Mouse (Mus musculus): ENCODE results near the gene Daglb.
A peak's percentile ranks its signal among the peaks of the same experiment; 100 is the strongest.

Gene Daglb

GRCm38 (mm10) chr5:143518045-143518591, 53.7 kb downstream of the Daglb start:
- DNase-seq (ENCODE audit: low read depth, low spot score), result no peak

DNA sequence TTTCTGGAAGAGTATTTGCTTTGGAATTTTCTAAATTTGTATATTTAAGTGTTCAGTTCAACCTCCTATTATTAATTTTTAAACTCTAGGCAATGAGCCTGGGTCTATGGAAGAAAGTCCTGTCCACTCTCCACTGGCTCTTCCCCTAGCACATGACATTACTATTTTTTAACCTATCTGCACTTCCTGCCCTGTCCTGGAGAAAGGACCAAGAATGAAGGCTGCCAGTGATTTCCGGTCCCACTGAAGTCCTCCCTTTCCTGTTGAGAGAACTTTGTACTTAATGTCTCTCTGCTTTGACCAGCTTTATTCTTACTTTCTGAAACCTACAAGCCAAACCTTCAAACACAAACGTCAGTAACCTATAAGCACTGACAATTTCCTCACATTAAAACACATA, 56.0 kb downstream of the Daglb start:
- DNase-seq (ENCODE audit: low read depth, low spot score), result no peak

- DNase-seq (ENCODE audit: low read depth, low spot score), result no peak
These were observed 58.5 kb downstream of the Daglb start for GRCm38 (mm10) chr5:143522882-143523281.

DNA sequence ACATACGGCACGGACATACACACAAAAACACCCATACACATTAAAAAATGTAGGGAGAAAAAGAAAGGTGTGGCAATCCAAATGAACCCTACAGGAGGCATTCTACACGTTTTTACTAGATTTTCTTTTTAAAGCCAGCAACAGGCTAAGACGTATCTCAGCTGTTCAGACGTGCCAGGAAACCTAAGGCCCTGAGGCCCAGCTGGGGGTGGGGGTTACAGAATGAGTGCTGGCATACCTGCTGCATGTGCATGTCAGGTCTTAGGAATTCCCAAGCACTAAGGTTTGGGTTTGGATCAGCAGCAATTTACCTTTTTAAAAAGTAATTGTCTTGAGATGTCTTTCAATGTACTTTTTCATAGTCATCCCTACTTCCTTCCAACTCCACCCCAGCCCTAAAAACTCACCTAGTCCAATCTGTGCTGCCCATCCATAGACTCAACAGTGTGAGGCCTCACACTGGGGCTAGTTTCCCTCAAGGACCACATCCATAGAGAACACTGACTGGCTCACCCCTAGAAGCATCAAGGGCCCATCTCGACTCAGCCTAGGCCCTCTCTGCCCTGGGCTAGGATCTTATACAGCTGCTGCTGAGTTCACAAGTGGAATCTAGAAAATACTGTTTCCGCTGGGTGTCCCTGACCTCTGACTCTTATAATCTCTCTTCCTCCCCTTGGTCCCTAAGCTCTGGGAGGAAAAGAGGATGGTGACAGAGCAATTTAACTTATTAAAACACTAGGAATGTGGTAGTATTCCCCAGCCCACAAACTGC, 61.3 kb downstream of the Daglb start:
- no peak for DNase-seq (ENCODE audit: low read depth, low spot score)

DNA sequence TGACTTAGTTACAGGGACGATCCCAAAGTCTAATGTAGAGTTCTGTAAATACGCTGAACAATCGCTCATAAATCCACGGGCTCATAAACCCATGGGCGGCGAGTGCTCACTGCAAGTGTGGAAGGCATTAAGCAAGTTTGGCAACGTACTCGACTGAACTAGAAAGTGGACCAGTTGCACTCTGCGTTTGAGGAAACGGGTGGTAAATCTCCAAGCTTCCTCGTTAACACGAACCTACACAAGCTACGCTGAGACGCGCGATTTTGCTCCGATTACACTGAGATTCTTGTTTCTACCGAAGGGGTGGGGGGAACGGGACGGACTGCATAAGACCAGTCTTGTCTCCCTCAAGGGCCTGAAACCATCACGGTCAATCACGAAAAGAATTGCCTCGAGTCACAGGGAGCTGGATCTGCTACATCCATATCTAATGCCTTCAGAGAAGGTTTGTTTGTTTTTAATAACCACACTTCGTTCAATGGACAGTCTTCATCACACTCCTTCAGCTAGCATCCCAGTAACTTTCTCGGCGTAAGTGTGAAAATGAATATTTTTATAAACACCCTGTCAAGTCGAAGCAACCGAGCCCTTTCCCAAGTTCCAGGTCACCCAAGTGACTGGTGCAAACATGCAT, 62.4 kb downstream of the Daglb start:
- peak; percentile 42 for DNase-seq (ENCODE audit: low read depth, low spot score)

GRCm38 (mm10) chr5:143527486-143528307, 63.3 kb downstream of the Daglb start, which contains the start of gene Rac1:
Gene Rac1 (minus strand): TSS chr5:143528036.
- peak; percentile 90 for DNase-seq (ENCODE audit: low read depth, low spot score)

GRCm38 (mm10) chr5:143528308-143528683, 63.9 kb downstream of the Daglb start:
- peak; percentile 52 for DNase-seq (ENCODE audit: low read depth, low spot score)

DNA sequence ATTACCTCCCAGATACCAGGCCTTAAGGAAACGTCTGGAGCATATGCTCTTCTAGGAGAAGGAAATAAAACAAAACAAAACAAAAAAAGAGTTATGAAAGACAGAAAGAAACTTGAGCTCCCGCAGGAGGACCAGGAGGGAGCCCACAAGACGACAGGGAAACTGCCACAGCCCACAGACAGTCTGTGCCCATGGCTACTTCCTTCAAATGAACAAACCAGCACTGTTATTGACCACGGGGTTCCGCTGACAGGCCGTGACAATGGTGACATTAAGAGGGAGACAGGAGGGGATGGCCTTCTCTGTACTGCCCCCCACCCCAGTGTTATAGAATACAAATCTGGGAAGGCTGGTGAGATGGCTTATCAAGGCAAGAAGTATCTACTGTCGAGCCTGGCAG, 66.3 kb downstream of the Daglb start:
- DNase-seq (ENCODE audit: low read depth, low spot score), result no peak

DNA sequence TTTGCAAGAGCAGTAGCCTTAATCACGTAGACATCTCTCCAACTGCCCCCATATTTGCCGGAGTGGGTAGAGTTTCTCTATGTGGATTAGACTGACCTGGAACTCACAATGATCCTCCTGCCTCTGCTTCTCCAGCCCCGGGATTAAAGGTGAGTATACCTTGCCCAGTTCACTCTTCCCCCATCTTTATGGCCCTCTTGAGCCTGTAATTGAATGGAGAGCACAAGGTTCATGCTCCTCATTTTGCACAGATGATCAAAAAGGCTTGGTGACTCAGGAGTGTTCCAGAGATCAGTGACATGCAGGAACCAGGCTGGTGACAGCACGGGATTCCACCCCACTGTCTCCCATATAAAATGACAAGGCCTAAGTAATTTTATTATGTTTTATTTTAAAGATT, 70.5 kb downstream of the Daglb start:
- DNase-seq (ENCODE audit: low read depth, low spot score), result no peak

DNA sequence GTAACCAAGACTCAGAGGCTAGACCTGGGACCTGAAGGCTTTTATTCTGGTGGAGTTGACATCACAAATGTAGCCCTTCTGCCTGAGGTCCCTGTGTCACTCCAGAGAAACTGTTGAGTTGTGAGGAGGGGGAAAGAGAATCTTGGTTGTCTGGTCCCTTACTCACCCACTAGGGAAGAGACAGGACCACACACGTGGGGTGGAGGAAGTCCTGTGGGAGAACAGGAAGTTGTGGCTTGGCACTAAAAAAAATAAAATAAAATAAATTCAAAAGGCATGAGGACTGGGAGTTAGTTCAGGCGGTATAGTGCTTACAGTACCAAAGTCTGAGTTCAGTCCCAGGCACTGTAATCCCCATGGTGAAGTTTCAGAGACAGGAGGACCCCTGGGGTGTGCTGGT, 72.6 kb downstream of the Daglb start:
- no peak for DNase-seq (ENCODE audit: low read depth, low spot score)

DNA sequence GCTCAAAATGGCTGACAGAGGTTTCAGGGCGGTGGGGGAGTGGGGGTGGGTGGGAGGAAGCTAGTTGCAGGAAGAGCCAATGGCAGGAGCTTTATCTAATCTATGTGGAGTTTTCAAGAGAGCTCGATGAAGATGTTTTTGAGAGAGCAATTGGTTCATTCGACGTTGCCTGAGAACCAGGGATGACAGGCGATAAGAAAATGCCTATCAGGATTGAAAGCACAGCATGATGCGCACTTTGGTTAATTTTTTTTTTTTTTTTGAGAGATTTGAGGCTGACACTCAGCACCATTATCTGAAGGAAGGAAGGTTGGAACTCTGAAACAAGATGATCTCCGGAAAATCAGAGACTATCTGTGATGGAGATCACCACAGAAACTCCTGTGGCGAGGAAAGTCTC, 74.7 kb downstream of the Daglb start:
- DNase-seq (ENCODE audit: low read depth, low spot score), result no peak

- peak; percentile 94 for DNase-seq (ENCODE audit: low read depth, low spot score)
These were observed 83.0 kb downstream of the Daglb start for GRCm38 (mm10) chr5:143547384-143547783.

DNA sequence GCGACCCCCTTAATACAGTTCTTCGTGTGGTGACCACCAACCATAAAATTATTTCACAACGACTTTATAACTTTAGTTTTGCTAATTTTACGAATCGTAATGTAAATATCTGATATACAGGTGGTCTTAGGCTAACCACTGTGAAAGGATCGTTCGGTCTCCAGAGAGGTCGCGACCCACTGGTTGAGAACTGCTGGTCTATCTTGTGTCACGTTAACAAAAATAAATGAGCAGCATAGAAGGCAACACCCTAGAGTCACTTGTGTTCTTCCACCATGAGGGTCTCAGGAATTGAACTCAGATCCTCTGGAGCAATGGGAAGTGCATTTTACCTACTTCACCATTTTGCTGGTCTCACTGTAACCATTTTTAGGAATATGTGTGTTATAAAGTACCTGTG, 83.5 kb downstream of the Daglb start:
- DNase-seq (ENCODE audit: low read depth, low spot score), result no peak

GRCm38 (mm10) chr5:143548401-143548846, 84.0 kb downstream of the Daglb start:
- peak; percentile 94 for DNase-seq (ENCODE audit: low read depth, low spot score)

- DNase-seq (ENCODE audit: low read depth, low spot score), result peak; percentile 29
These were observed 84.5 kb downstream of the Daglb start for GRCm38 (mm10) chr5:143548922-143549321.

DNA sequence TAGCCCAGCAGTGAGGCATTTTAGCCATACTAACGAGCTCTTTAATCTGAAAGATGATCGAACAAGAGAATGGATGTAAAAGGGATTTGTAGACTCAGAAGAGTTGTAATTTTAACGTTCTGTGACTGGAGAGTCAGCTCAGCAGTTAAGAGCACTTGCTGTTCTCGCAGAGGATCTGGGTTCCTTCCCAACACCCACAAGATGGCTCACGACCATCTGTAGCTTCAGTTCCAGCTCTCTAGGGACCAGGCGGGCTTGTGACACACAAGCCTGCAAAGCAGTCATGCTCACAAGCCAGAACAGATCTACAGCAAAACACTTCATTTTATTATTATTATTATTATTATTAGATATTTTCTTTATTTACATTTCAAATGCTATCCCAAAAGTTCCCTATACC, 88.5 kb downstream of the Daglb start:
- DNase-seq (ENCODE audit: low read depth, low spot score), result no peak

GRCm38 (mm10) chr5:143555233-143555632, 90.8 kb downstream of the Daglb start:
- peak; percentile 20 for DNase-seq (ENCODE audit: low read depth, low spot score)
